Mouse (Mus musculus): ENCODE data around the gene Anxa6.

DNA sequence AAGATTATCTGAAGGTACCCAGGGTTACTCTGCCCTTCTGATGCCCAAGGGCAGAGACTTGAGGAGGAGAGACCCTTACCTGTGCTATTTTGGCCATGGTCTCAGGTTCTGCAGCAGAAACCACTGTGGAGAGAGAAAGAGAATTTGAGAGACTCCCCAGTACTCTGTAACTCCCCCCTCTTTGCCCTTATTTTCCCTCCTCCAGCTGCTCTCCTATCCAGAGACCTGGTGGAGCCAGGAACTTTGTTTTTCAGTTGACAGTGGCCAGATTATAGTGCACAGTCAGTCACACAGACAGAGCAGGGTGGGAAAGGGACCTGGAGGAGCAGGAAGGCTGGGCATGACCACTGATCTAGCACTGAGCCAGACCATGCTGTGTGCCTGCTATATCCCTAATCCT is 11.8 kb downstream of the Anxa6 start:
- TF ChIP-seq CTCF (IDR thresholded peaks at IDR 0.05) (no peak), POLR2A (IDR thresholded peaks at IDR 0.05; ENCODE audit: insufficient read depth, low read depth, low read length) (no peak), EP300 (IDR thresholded peaks at IDR 0.05; ENCODE audit: insufficient read depth, low read depth, low read length) (no peak)

Measured in heart, adult 2 months (tissue).